Mouse (Mus musculus) embryo, embryonic 10.5 days (tissue): Measurements from ENCODE around the gene Hlx.

ENCODE experiments used
- DNase-seq: peaks from one replicate; pipeline ENCODE4 v3.0.0-alpha.2; 2015; ENCODE audit warnings: low spot score

The Hlx gene

DNA sequence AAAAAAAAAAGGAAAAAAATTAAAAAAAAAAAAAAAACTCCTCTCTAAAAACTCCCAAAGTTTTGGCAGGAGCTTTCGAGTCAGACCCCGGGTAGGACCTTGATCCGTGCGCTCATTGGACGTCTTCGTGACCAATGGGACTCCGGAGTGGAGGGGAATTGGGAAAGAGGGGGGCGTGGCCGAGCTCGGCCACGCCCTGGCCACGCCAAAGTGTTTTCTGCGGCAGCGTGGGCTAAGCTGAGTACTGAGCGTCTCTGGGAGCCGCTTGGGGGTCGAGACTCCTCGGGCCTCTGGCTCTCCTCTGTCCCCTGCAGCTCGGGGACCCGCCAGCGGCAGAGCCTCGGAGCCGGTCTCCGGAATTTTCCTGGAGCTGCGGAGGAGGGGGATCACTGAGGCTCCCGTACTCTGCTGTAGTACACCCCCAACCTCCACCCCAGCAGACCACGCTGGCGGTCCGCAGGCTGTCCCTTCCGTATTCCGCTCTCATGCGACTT is at the start of gene Hlx:
Gene Hlx, minus strand, starts transcription at position 64 of the 494 bp plus-strand sequence.
- DNase-seq = peak; percentile 94

DNA sequence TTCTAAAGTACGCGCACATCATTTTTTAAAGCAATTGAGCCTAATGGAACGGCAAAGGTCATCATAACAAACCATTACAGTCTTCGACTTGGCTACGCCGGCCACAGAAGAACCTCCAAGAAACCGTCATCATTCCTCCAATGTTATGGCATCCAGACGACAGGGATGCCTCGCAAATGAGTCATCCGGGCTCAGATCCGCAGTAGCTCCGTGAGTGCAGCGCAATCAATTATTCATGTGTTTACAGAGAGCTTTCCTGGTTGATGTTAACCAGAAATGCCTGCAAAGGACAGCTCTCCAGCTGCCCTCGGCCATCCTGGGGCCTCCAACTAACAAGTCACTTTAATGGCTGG is 49.7 kb upstream of the Hlx start:
- peak; percentile 26 for DNase-seq

- DNase-seq = no peak
Observed at GRCm38 (mm10) chr1:184781286-184782160, 49.1 kb upstream of the Hlx start.

DNA sequence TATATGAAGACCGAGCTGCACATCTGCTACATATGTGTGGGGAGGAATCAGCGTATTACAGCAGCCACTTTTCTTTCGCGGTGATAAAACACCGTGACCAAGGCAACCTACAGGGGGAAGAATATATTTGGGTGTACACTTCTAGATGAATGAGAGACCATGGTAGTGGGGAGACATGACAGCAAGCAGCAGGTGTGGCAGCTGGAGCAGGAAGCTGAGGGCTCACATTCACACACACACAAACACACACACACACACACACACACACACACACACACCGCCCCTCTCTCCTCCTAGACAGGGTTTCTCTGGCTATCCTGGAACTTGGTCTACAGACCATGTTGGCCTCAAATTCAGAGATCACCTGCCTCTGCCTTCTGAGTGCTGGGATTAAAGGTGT is 45.7 kb upstream of the Hlx start:
- DNase-seq = no peak

DNA sequence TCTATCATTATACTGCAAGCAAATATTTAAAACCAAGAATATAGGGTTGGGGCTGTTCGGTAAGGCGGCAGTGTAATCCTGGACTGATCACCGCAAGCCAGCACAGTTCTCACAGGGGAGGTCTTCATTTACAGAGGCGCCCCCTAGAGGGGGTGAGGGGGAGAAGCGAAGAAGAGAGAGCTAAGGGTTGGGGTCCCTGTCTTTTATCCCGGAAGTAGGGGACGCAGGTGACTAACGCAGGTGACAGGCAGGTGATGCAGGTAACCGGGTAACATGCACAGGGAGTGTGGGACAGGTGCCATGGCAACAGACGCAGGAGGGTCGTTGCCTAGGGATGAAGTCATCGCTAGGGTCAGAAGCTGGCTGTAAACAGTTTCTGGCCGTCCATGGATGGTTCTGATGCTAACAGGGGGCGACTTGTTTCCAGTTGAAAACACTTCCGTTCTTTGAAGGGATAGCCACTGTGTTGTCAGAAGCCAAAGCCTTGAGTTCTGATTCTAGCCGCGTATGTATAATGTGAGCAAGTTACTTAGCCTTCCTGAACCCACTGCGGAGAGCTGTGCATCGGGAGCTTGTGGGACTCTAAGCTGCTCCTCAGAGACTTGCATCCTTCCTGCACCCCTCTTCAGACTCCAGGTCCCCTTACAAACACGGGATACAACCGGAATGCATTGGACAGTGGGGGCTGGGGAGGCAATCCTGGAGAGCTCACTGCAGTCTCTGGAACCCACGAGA is 44.8 kb upstream of the Hlx start:
- DNase-seq = peak; percentile 34

DNA sequence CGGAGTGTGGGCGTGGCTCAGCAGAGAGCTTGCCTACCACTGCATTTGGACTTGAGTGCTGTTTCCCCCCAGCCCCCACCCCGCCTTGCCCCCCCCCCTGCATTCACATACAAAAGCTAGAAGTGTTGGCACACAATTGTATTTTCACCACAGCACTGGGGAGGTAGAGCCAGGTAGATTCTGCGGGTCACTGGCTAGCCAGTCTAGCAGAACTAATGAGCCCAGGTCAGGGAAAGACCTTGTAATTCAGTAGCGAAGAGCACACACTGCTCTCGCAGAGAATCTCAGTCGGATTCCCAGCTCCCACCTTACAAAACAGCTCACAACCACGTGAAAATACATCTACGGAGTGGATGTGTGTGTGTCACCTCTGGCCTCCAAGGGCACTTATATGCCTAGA is 42.9 kb upstream of the Hlx start:
- no peak for DNase-seq

GRCm38 (mm10) chr1:184771891-184772249 is 39.5 kb upstream of the Hlx start:
- no peak for DNase-seq

GRCm38 (mm10) chr1:184771202-184771890 is 38.9 kb upstream of the Hlx start:
- peak; percentile 90 for DNase-seq

DNA sequence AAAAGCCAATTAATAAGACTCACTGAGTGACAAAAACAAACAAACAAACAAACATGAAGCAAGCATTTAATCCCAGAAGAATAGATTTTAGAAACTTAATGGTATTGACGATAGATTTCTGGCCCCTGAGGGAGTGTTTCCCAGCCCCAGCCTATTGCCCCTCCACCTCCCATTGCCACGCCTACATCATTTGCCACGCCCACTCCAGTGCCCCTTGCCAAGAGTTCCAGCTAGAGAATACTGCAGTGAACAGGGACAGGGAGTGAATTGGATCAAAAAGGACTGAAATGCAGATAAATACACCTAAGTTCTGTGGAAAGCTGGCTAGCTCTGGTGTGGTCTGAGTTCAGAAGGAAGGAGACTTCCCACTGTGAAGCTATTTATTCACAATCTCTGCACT is 31.4 kb upstream of the Hlx start:
- DNase-seq = no peak

- DNase-seq = no peak
Observed at GRCm38 (mm10) chr1:184762941-184763340, 30.5 kb upstream of the Hlx start.

DNA sequence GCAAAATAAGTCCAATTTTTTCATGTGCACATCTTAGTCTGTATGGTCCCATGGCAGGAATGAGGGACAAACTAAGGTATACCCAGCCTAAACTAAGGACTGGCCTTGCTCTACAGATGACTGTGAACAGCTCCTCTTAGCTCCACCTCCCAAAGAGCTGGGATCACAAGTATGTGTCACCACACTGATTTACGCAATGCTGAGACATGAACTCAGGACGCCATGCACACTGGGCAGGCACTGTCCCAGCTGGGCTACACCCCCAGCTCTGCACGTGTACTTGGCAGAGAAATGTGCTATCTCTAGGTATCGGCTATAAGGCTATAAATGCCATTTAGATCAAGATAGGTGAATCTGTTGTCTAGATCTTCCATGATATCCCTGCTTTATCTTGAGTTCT is 29.6 kb upstream of the Hlx start:
- DNase-seq = no peak

- DNase-seq = no peak
Observed at GRCm38 (mm10) chr1:184752671-184753070, 20.3 kb upstream of the Hlx start.

GRCm38 (mm10) chr1:184750114-184750664 is 17.8 kb upstream of the Hlx start:
- no peak for DNase-seq

DNA sequence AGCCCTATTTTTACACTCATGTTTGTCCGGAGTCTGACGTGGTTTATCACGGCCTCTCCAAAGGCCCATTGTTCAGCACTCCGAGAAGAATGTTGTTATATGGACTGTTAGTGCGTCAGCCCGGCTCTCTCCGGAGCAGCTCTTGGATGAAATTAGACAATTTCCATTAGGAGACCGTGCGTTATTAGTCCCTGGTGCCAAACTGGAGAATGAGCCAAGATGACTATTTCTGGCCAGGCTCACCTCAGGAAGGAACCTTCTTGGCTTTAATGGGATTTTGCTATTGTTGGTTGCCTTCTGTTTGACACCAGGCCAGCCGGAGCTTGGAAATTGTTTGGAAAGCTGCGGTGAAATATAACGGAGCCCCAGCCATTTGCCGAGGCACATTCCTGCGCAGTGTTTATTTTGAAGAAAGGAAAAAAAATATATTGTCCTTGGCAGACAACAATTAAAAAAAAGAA is 16.3 kb upstream of the Hlx start:
- no peak for DNase-seq

- peak; percentile 81 for DNase-seq
Observed at GRCm38 (mm10) chr1:184737876-184738479, 5.6 kb upstream of the Hlx start.

DNA sequence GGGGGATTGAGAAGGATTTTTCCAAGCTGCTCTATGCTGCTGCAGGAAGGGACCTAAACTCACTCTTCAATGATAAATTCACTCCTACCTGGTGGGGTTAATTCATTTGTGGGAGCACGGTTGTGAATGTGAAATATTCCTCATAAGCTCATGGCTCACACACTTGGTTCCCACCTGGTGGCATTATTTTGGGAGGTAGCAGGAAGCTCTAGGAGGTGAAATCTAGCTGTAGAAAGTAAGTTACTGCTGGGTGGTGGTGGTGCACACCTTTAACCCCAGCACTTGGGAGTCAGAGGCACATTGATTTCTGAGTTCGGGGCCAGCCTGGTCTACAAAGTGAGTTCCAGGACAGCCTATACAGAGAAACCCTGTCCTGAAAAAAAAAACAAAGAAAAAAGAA is 4.8 kb upstream of the Hlx start:
- no peak for DNase-seq

- DNase-seq = no peak
Observed at GRCm38 (mm10) chr1:184736260-184736659, 3.8 kb upstream of the Hlx start.

DNA sequence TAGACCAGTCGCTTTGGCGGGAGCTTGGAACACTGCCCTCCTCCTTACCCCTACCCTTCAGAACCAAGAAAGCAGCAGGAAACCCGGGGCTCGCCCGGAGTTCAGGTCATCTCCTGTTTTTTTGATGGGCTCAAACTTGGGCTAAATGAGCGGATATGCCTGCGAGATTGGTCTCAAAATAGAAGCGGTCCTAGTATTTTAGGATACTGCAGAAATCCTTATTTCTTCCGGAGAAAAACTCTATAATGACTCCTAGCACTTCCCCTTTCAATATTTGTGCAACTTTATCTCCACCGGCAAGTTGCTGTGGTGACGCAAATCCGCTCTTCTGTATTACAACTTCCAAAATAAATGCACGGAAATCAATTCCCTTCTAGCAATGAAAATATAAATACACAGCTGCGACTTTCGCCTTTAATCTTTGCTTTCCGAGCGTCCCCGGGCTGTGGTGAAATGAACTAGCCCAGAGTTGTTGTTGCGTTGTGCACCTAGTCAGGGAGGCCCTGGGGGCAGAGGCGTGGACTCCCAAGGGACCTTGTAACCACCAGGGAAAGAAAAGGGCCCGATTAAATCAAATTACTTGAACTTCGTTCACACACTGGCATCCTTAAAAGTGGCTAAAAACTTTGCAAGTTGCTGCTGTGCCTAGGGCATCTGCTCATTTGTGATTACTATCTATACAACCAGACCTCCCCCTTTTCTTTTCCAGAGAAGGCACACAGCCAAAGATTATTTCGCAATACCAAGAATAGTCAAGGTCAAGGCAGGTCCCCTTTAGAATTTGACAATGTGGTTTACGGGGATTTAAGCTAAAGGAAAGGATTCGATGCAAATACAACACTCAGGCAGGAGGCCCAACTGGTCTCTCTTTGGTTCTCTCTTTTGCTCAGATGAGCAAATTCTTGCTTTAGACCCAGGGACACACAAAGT is 2.8 kb upstream of the Hlx start:
- DNase-seq = peak; percentile 45

DNA sequence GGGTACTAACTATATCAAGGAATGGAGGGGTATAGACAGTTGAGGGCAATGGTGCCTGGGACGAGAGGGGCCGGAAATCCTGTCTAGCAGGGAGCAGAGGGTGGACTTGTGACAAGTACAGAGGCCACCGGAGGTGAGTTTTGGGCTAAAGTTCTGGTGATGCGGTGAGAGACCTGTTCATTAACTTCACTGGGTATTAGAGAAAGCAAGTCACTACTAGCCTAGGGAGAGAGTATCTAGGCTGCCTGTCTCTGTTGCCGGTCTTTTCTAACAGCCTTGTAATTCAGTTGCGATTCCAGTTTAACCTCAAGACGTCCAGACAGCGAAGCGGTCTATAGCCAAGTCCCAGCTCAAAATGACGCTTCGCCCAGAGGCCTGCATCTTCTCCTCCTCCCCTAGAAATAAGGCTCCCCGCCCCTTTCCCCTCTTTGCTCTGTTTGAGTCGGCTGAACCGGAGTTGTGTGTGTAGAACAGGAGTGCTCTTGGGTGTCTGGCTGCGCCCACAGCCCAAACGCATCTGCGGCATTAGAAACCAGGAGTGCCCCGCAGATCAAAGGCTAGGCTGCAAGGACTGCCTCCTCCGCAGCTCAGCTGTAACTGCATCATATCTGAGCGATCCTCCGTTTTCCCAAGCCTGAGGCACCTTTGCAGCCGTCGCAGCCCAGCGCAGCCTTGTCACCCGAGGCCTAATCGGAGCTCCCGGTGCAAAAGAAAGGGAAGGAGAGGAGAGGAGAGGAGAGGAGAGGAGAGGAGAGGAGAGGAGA is 1.8 kb upstream of the Hlx start:
- DNase-seq = no peak
